Mouse (Mus musculus): ENCODE measurements around the gene A730071L15Rik.

DNA sequence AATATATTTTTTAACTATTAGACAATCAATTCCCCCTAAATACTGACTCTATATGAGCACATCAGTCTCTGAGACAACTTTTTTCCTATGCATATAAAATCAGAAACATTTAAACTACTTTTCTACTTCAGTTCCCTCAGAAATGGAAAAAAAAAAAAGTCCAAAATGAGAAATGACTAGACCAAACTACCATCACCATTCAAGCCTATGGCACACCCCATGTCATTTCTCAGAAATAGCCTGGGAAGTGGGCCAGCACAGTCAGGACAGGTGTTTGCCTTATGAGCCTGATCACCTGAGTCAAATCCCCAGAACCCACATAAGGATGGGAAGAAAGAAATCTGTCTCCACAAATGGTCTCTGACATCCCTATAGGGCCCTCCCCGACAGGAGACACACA, 41.3 kb upstream of the A730071L15Rik start:
- no peak for TF ChIP-seq CTCF (IDR thresholded peaks at IDR 0.05; ENCODE audit: control insufficient read depth, insufficient read depth, insufficient replicate concordance, low read depth, low read length)
- TF ChIP-seq POLR2A (IDR thresholded peaks at IDR 0.05; ENCODE audit: control insufficient read depth, low read depth, low read length): no peak

Data from testis, adult 2 months (tissue).